Mouse (Mus musculus) brain, embryonic 14.5 days (tissue): ENCODE results near the gene Ifit3. TPM values are rescaled to one million over a fixed set of nuclear protein-coding genes. Genes with fewer than 3 reads are reported as not detected.
"Not testable (repeated sequence)": the region's sequence is repeated elsewhere in the genome, so short reads cannot be mapped to it uniquely, and the experiment has no call there.

ENCODE experiments used
- DNase-seq: peaks from one replicate; pipeline ENCODE4 v3.0.0-alpha.2; 2011; ENCODE audit warnings: low read depth
- CTCF ChIP-seq: fragments of 200-500 bp; IDR thresholded peaks from 2 replicates; pipeline ENCODE4 v1.5.1; 2012; ENCODE audit warnings: inconsistent platforms, mild to moderate bottlenecking, moderate library complexity, borderline replicate concordance; ENCODE audit not compliant: insufficient read depth, insufficient read length; ENCODE audit errors: extremely low read depth
- POLR2A ChIP-seq: fragments of 200-500 bp; IDR thresholded peaks from 2 replicates; pipeline ENCODE4 v1.6.1; 2012; ENCODE audit warnings: mild to moderate bottlenecking, inconsistent platforms, borderline replicate concordance; ENCODE audit not compliant: poor library complexity, insufficient read depth, insufficient read length, severe bottlenecking; ENCODE audit errors: extremely low read depth
- polyA plus RNA-seq: library from polyadenylated mRNA; depleted of rRNA; stranded (reverse); fragments of >200 nt; gene quantifications from 2 replicates; pipeline ENCODE4 v1.2.3, GENCODE M21; 2012

Gene Ifit3
- polyA plus RNA-seq, 1 experiment, result 0.77 TPM

- TF ChIP-seq POLR2A (no peak), CTCF (no peak)
- no peak for DNase-seq
Measured at GRCm38 (mm10) chr19:34568988-34569895, 14.1 kb upstream of the Ifit3 start.

GRCm38 (mm10) chr19:34569896-34570476 lies 13.3 kb upstream of the Ifit3 start:
- TF ChIP-seq POLR2A (no peak), CTCF (no peak)
- no peak for DNase-seq

DNA sequence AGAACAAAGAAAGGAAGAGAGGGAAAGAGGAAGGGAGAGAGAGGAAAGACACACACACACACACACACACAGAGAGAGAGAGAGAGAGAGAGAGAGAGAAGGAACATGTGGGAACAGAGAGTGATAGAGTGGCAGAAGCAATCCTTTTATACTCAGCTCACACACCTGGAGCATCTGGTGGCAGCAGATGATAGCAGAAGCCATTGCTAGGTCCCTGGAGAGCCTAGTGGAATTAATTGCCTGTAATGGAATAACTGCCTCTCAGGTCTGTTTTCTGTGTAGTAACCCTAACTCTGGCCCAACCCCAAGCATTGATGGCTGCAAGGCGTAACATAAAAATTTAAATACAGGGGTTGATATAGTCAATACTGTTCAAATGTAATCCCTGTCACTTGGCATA lies 12.3 kb upstream of the Ifit3 start:
- peak; percentile 19 for DNase-seq
- no peak for TF ChIP-seq CTCF

- DNase-seq, result no peak
- TF ChIP-seq POLR2A, result no peak
- no peak for TF ChIP-seq CTCF
Measured at GRCm38 (mm10) chr19:34573650-34574049, 9.7 kb upstream of the Ifit3 start.

DNA sequence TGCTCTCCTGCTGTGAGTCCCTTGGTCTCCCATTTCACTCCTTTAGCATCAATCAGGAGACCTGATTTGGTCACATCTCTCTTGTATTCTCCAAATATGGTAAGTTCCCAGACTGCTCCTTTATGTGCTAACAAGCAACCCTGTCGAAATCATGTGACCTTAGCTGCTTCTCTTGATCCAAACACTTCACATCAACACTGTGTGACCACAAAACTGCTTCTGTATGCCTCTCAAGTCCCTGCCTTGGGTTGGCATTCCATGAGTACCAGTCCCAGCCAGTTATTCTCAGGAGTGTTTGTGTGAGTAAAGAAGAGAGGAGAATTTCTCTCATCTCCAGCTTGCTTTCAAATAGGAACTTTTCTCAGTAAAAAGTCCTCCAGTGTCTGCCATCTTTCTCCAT lies 6.2 kb upstream of the Ifit3 start:
- TF ChIP-seq POLR2A, result no peak
- no peak for TF ChIP-seq CTCF
- DNase-seq, result no peak

- DNase-seq, result not testable (repeated sequence)
Measured at GRCm38 (mm10) chr19:34582696-34583095, 635 bp upstream of the Ifit3 start.

GRCm38 (mm10) chr19:34585740-34586458 lies 2.6 kb downstream of the Ifit3 start:
- DNase-seq, result not testable (repeated sequence)

DNA sequence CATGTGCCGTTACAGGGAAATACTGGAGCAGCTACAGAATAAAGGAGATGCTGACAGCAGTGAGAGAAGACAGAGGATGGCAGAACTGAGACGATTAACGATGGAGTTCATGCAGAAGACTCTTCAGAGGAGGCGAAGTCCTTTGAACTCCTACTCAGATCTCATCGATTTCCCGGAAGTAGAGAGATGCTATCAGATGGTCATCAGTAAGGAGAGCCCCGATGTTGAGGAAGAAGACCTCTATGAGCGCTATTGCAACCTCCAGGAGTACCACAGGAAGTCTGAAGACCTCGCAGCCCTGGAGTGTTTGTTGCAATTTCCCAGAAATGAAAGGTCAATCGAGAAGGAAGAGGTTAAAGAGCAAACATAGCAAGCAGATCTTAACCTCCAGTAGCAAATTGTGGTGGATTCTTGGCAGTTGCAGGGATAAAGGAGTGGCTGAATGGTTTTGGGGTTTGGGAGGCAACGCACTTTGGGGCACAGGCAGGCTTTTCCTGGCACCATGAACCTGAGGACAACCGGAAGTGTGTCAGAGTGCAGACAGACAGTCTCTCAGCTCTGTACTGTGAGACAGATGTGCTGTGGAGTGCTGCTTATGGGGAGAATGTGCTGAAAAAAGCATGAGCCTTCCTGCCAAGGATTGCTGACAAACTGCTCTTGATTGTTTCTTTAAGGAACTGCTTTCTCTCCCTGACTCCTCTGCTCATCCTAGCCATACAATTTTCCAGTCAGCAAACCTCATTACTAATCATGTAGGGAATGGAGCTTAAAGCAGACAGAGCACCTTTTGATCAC lies 4.8 kb downstream of the Ifit3 start:
- peak; percentile 42 for DNase-seq

DNA sequence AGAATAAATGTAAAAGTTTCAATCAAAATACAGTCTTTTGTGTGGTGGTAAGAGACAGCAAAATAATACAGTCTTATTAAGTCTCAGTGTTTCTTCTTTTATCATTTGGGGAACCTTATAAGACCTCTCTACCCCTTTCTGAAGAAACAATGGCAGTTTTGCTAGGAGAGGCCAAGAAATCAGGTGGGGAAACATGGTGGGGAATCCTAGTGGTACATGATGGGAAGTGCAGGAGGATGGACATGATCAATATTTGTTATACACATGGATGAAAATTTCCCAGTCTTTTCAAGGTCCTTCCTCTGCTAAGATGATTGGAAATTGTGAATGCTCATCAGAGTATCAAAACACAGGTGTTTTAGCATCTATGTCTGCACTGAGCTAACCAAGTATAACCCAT lies 5.6 kb downstream of the Ifit3 start:
- DNase-seq, result no peak
- TF ChIP-seq CTCF (peak; percentile 9; the same call in 1 of the 2 replicates), POLR2A (no peak)

DNA sequence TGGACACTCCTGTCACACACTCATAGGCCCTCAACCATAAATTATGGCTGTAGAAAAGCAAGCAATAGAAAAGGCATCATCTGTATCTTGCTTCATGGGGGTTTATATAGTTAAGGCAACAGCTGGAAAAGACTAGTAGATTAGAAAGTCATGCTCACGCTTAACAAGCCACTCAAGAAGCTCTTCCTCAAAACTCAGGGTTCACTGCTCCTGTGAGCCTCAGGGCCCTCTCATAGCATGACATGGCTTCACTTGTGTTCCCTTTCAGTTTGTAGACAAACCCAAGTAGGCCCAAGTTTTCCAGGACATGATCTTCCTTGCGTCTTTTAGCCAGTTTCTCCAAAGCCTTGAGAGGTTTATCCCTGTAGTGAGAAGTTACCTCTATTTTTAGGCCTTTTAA lies 10.1 kb downstream of the Ifit3 start:
- no peak for DNase-seq

GRCm38 (mm10) chr19:34594523-34594922 lies 11.2 kb downstream of the Ifit3 start:
- not testable (repeated sequence) for DNase-seq

More for the DNA sequence above, 10.1 kb downstream of the Ifit3 start:
- TF ChIP-seq CTCF (no peak), POLR2A (no peak)

DNA sequence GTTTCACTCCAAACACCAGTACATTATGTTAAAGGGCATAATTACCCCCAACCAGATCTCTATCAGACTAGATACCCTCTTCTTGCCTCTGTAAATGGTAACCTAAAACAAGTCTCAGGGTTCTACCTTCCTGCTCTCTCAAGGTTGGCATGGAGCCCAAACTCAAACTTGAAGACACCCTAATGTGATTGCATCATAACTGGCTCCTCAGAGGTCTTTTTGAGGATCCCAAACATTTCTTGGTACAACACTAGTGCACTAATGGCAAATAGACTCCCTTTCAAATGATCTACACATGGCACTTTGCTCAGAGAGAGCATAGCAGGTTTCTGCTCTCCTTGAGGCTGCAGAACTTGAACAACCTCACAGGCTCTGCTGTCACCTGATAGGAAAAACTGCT lies 13.5 kb downstream of the Ifit3 start:
- DNase-seq, result no peak
- TF ChIP-seq CTCF, result no peak
- no peak for TF ChIP-seq POLR2A

GRCm38 (mm10) chr19:34598341-34598740 lies 15.0 kb downstream of the Ifit3 start:
- no peak for TF ChIP-seq POLR2A
- no peak for TF ChIP-seq CTCF
- peak; percentile 82 for DNase-seq

- not testable (repeated sequence) for DNase-seq
Measured at GRCm38 (mm10) chr19:34599250-34599649, 15.9 kb downstream of the Ifit3 start.

- not testable (repeated sequence) for DNase-seq
Measured at GRCm38 (mm10) chr19:34601888-34602287, 18.6 kb downstream of the Ifit3 start, which contains the start of gene Ifit1bl1. Gene Ifit1bl1, minus strand, starts transcription at chr19:34601956.
